Mouse (Mus musculus): ENCODE measurements around the gene 1810043G02Rik.

DNA sequence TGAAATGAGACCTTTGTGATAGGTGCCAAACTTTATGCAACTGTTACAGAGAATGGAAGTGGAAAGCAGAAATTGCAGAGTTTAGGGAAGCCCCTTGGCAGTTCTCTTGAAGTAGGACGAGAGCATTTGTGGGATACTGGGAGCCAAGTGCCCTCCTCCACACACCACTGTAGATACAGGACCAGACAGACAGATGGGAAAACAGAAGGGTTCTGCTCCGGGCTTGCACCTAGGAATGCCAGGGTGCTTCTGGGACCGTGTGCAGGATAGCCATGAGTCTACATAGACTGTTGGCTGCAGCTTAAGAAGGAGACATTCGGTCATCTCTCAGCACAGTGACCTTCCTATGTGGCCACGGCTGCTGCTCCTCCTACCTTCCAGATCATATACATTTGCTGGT is 3.5 kb upstream of the 1810043G02Rik start:
- no peak for TF ChIP-seq CTCF (IDR thresholded peaks at IDR 0.05; ENCODE audit: control insufficient read depth, insufficient read depth, insufficient read length)
- no peak for TF ChIP-seq MAX (IDR thresholded peaks at IDR 0.05)
- no peak for TF ChIP-seq MYOD1 (IDR thresholded peaks at IDR 0.05; ENCODE audit: control insufficient read depth, insufficient read length, low read depth)
